Mouse (Mus musculus): ENCODE measurements around the gene Gimap1.

DNA sequence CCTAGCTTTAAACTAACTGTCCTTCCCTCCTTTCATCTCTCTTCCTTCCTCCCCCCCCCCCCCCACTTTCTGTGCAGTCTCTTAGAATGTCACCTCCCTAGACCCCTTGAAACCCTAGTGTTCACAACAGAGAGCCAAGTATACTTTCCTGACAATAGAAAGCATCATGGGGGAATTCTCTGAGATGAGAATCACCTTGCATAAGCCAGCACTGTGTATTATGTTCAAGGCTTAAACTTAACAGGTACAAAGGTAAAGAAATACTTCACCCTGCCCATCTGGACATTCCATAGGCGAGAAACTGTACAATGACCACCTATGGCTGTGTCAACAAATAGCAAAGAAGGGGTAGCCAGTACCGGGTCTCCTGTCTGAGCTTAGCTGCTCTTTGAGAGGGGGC, 6.6 kb downstream of the Gimap1 start:
- TF ChIP-seq CTCF (IDR thresholded peaks at IDR 0.05; ENCODE audit: control insufficient read depth, insufficient read depth, low read length) (no peak), POLR2A (IDR thresholded peaks at IDR 0.05; ENCODE audit: borderline replicate concordance, control insufficient read depth, low read depth, low read length) (no peak)

Data from bone marrow, adult 2 months (tissue).